Mouse (Mus musculus): ENCODE measurements around the gene Isg20. TPM values are rescaled to one million over a fixed set of nuclear protein-coding genes. Genes with fewer than 3 reads are reported as not detected.

Isg20 gene
- polyA plus RNA-seq, 1 experiment from 2014 or later, result 0.55 TPM

DNA sequence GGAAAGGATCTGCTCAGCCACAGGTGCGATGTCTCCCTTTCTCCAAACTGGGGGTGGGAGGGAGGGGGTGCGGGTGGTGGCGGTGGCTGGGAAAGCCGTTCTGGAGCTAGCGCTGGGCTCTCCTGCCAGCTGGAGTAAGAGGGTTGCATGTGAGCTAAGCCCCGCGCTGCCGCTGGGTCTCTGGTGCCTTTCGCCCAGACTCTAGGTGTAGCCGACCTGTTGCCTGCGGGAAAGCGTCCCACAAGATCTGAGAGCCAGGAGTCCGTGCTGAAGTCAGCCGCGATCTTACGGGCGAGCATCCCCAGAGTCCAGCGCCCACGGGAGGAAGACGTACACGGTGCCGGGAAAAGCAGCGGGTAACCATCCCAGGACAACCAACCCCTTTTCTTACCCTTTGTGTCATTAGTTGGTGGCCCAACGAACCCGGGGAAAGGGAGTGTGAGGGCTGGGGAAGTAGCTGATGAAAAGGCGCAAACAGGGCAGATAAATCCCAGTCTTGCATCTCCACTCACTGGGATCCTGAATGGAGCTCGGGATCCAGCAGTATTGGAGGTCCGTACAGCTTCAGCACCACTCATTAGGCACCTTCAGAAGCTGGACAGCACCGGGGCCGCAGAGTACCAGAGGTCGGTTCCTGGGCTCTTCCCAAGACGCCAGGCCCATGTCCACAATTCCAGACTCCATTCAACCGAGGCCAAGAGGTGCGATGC lies 30.1 kb upstream of the Isg20 start:
- H3K4me1 ChIP-seq (replicated peaks; ENCODE audit: control insufficient read depth, insufficient read depth, low read length), result peaks cover 58% of the 10 kb centered on the region

DNA sequence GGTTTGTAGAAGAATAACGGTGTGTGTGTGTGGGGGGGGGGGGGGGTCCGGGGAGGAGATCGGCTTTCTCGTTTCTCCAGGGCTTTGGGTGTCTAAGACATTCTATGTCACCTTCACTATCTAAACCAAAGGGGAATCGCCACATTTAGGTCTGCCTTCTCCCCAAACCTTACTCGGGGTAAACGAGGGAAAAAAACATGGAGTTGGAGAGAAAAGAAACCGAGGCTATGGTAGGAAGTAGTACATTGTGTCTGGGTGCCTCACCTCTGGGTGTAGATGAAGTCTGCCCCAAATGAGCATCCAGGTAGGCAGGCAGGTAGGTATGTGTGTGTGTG lies 29.5 kb upstream of the Isg20 start:
- H3K4me1 ChIP-seq (replicated peaks; ENCODE audit: control insufficient read depth, insufficient read depth, low read length), result peaks cover 60% of the 10 kb centered on the region
- DNase-seq (ENCODE audit: low spot score) (no peak), ATAC-seq (ENCODE audit: low FRiP score) (no peak)

More for the DNA sequence above, 30.1 kb upstream of the Isg20 start:
- peak overlapping the region; percentile 65 for H3K4me3 ChIP-seq (replicated peaks; ENCODE audit: low read length)
- under 1% methylated on average over 34 of the region's 34 CpGs for WGBS
- no peaks in the 10 kb centered on the region for H3K9me3 ChIP-seq (ENCODE audit: control insufficient read depth, low read length)
- H3K27ac ChIP-seq, result peak overlapping the region; percentile 91
- ATAC-seq (ENCODE audit: low FRiP score) (no peak), DNase-seq (ENCODE audit: low spot score) (no peak)
- no peaks in the 10 kb centered on the region for H3K27me3 ChIP-seq (ENCODE audit: control insufficient read depth, insufficient read depth, low read length)
- H3K9ac ChIP-seq, result peak overlapping the region; percentile 77
- no peaks in the 10 kb centered on the region for H3K36me3 ChIP-seq (replicated peaks; ENCODE audit: control insufficient read depth, insufficient read depth)
- peak overlapping the region; percentile 84 for H3K4me2 ChIP-seq (replicated peaks)

GRCm38 (mm10) chr7:78884139-78884538 lies 29.1 kb upstream of the Isg20 start:
- 2% methylated on average over 6 of the region's 6 CpGs for WGBS
- peaks cover 60% of the 10 kb centered on the region for H3K4me1 ChIP-seq (replicated peaks; ENCODE audit: control insufficient read depth, insufficient read depth, low read length)
- peak; percentile 84 for DNase-seq (ENCODE audit: low spot score)
- H3K4me3 ChIP-seq (replicated peaks; ENCODE audit: low read length), result peak overlapping the region; percentile 65
- peak overlapping the region; percentile 84 for H3K4me2 ChIP-seq (replicated peaks)
- no peaks in the 10 kb centered on the region for H3K27me3 ChIP-seq (ENCODE audit: control insufficient read depth, insufficient read depth, low read length)
- ATAC-seq (ENCODE audit: low FRiP score), result peak; percentile 65
- H3K9ac ChIP-seq, result peak overlapping the region; percentile 77
- no peaks in the 10 kb centered on the region for H3K9me3 ChIP-seq (ENCODE audit: control insufficient read depth, low read length)
- H3K36me3 ChIP-seq (replicated peaks; ENCODE audit: control insufficient read depth, insufficient read depth), result no peaks in the 10 kb centered on the region
- H3K27ac ChIP-seq, result peak overlapping the region; percentile 91

More for the DNA sequence above, 29.5 kb upstream of the Isg20 start:
- Histone ChIP-seq H3K9ac (peak overlapping the region; percentile 77), H3K36me3 (replicated peaks; ENCODE audit: control insufficient read depth, insufficient read depth) (no peaks in the 10 kb centered on the region), H3K27ac (peak overlapping the region; percentile 91), H3K4me3 (replicated peaks; ENCODE audit: low read length) (peak overlapping the region; percentile 65), H3K4me2 (replicated peaks) (peak overlapping the region; percentile 84), H3K9me3 (ENCODE audit: control insufficient read depth, low read length) (no peaks in the 10 kb centered on the region), H3K27me3 (ENCODE audit: control insufficient read depth, insufficient read depth, low read length) (no peaks in the 10 kb centered on the region)
- 3% methylated on average over 8 of the region's 8 CpGs for WGBS

DNA sequence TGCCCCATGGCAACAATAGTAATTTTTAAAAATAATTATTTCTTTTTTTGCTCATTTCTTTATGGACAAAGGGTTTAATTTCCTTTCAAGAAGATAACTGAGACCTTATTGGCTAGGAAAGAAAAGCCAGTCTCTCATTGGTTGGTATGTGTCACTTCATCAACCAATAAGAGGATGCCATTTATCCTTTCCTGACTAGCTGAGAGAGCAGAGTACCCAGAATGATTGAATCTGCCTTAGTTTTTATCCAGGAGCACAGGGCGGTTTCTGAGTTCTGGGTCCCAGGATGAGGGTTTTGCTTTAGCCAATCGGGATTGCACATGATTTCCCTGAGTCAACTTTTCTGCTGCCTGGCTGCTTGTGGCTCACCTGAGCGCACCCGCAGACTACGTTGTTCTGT lies 27.8 kb upstream of the Isg20 start:
- Histone ChIP-seq H3K4me1 (replicated peaks; ENCODE audit: control insufficient read depth, insufficient read depth, low read length) (peaks cover 60% of the 10 kb centered on the region), H3K9me3 (ENCODE audit: control insufficient read depth, low read length) (no peaks in the 10 kb centered on the region), H3K27me3 (ENCODE audit: control insufficient read depth, insufficient read depth, low read length) (no peaks in the 10 kb centered on the region), H3K4me3 (replicated peaks; ENCODE audit: low read length) (peak overlapping the region; percentile 65), H3K9ac (peak overlapping the region; percentile 57), H3K36me3 (replicated peaks; ENCODE audit: control insufficient read depth, insufficient read depth) (no peaks in the 10 kb centered on the region), H3K4me2 (replicated peaks) (peak overlapping the region; percentile 84), H3K27ac (peak overlapping the region; percentile 91)
- ATAC-seq (ENCODE audit: low FRiP score) (no peak), DNase-seq (ENCODE audit: low spot score) (peak; percentile 62)
- WGBS, result 62% methylated on average over 5 of the region's 5 CpGs

DNA sequence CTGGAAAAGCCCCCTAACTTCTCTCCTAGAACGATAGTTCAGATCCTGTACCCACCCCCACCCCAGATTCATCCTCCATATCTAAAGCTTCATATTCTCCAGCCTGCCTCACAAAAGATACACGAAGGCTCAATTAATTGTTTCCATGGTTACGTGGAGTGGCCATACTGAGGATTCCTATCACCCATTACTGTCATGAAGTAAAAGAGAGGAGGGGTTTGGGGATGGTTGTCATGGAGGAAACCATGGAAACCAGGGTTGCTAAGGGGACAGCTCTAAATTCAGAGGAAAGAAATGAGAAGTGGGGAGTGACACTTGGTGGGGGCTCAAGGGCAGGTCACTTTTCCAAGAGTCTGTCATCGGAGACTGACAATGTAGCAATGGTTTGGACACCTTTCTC lies 26.7 kb upstream of the Isg20 start:
- ATAC-seq (ENCODE audit: low FRiP score) (peak; percentile 5; the same call in 1 of the 2 replicates), DNase-seq (ENCODE audit: low spot score) (peak; percentile 59)
- Histone ChIP-seq H3K9ac (peak overlapping the region; percentile 57), H3K4me1 (replicated peaks; ENCODE audit: control insufficient read depth, insufficient read depth, low read length) (peaks cover 53% of the 10 kb centered on the region), H3K4me2 (replicated peaks) (peak overlapping the region; percentile 84), H3K27ac (peak overlapping the region; percentile 91), H3K9me3 (ENCODE audit: control insufficient read depth, low read length) (no peaks in the 10 kb centered on the region), H3K4me3 (replicated peaks; ENCODE audit: low read length) (peak overlapping the region; percentile 65), H3K36me3 (replicated peaks; ENCODE audit: control insufficient read depth, insufficient read depth) (no peaks in the 10 kb centered on the region), H3K27me3 (ENCODE audit: control insufficient read depth, insufficient read depth, low read length) (no peaks in the 10 kb centered on the region)
- 14% methylated on average over 4 of the region's 4 CpGs for WGBS

GRCm38 (mm10) chr7:78887431-78887842 lies 25.8 kb upstream of the Isg20 start:
- no peaks in the 10 kb centered on the region for H3K27me3 ChIP-seq (ENCODE audit: control insufficient read depth, insufficient read depth, low read length)
- peaks cover 49% of the 10 kb centered on the region for H3K4me1 ChIP-seq (replicated peaks; ENCODE audit: control insufficient read depth, insufficient read depth, low read length)
- WGBS, result 23% methylated on average over 9 of the region's 9 CpGs
- no peaks in the 10 kb centered on the region for H3K36me3 ChIP-seq (replicated peaks; ENCODE audit: control insufficient read depth, insufficient read depth)
- H3K9ac ChIP-seq, result no peak overlapping the region; the same call in 1 of the 2 replicates
- H3K4me3 ChIP-seq (replicated peaks; ENCODE audit: low read length), result peak overlapping the region; percentile 7; the same call in 1 of the 2 replicates
- peak overlapping the region; percentile 91 for H3K27ac ChIP-seq
- H3K4me2 ChIP-seq (replicated peaks), result peak overlapping the region; percentile 84
- H3K9me3 ChIP-seq (ENCODE audit: control insufficient read depth, low read length), result no peaks in the 10 kb centered on the region
- DNase-seq (ENCODE audit: low spot score) (peak; percentile 68), ATAC-seq (ENCODE audit: low FRiP score) (peak; percentile 39)

- peak; percentile 24; the same call in 1 of the 2 replicates for ATAC-seq (ENCODE audit: low FRiP score)
- Histone ChIP-seq H3K9me3 (ENCODE audit: control insufficient read depth, low read length) (no peaks in the 10 kb centered on the region), H3K36me3 (replicated peaks; ENCODE audit: control insufficient read depth, insufficient read depth) (no peaks in the 10 kb centered on the region), H3K4me3 (replicated peaks; ENCODE audit: low read length) (no peak overlapping the region), H3K9ac (no peak overlapping the region), H3K4me1 (replicated peaks; ENCODE audit: control insufficient read depth, insufficient read depth, low read length) (peaks cover 27% of the 10 kb centered on the region), H3K4me2 (replicated peaks) (no peak overlapping the region), H3K27ac (no peak overlapping the region), H3K27me3 (ENCODE audit: control insufficient read depth, insufficient read depth, low read length) (no peaks in the 10 kb centered on the region)
- peak; percentile 95 for DNase-seq (ENCODE audit: low spot score)
- 4% methylated on average over 16 of the region's 16 CpGs for WGBS
These were observed 22.6 kb upstream of the Isg20 start for GRCm38 (mm10) chr7:78890641-78891040.

DNA sequence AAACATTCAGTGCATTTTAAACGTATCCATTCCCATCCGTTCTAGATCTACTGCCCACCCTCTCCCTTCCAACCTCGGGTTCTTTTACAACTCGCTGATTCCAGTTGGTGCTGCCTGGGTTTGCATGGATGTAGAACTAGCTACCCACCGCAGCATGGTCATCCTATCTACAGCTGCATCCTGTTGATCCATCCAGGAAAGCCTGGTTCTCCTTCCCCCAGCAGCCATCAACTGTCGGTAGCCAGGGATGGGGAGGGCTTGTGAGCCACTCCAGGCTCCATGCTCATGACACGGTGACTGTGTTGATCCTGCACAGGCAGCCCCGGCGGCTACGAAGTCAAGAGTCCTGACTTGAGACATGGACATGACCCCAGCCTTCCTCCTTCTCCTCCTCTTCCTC lies 19.3 kb upstream of the Isg20 start:
- Histone ChIP-seq H3K4me3 (replicated peaks; ENCODE audit: low read length) (no peak overlapping the region), H3K27ac (no peak overlapping the region), H3K4me2 (replicated peaks) (no peak overlapping the region), H3K9me3 (ENCODE audit: control insufficient read depth, low read length) (no peaks in the 10 kb centered on the region), H3K4me1 (replicated peaks; ENCODE audit: control insufficient read depth, insufficient read depth, low read length) (peaks cover 10% of the 10 kb centered on the region), H3K36me3 (replicated peaks; ENCODE audit: control insufficient read depth, insufficient read depth) (no peaks in the 10 kb centered on the region), H3K9ac (no peak overlapping the region), H3K27me3 (ENCODE audit: control insufficient read depth, insufficient read depth, low read length) (no peaks in the 10 kb centered on the region)
- no peak for ATAC-seq (ENCODE audit: low FRiP score)
- DNase-seq (ENCODE audit: low spot score), result no peak
- 92% methylated on average over 10 of the region's 10 CpGs for WGBS

- Histone ChIP-seq H3K9me3 (ENCODE audit: control insufficient read depth, low read length) (no peaks in the 10 kb centered on the region), H3K27ac (no peak overlapping the region), H3K9ac (peak overlapping the region; percentile 42), H3K4me3 (replicated peaks; ENCODE audit: low read length) (peak overlapping the region; percentile 70), H3K27me3 (ENCODE audit: control insufficient read depth, insufficient read depth, low read length) (no peaks in the 10 kb centered on the region), H3K4me2 (replicated peaks) (peak overlapping the region; percentile 63), H3K4me1 (replicated peaks; ENCODE audit: control insufficient read depth, insufficient read depth, low read length) (peaks cover 10% of the 10 kb centered on the region), H3K36me3 (replicated peaks; ENCODE audit: control insufficient read depth, insufficient read depth) (no peaks in the 10 kb centered on the region)
- 60% methylated on average over 13 of the region's 13 CpGs for WGBS
- no peak for DNase-seq (ENCODE audit: low spot score)
- no peak for ATAC-seq (ENCODE audit: low FRiP score)
These were observed 18.1 kb upstream of the Isg20 start for GRCm38 (mm10) chr7:78895021-78895652.

All from hindbrain, embryonic 14.5 days (tissue).